Mouse (Mus musculus): Measurements from ENCODE around the gene Lrrc4. TPM values are rescaled to one million over a fixed set of nuclear protein-coding genes. Genes with fewer than 3 reads are reported as not detected.

Gene Lrrc4
- total RNA-seq, 2 experiments from 2014 or later, result 1.3 to 1.6 TPM

DNA sequence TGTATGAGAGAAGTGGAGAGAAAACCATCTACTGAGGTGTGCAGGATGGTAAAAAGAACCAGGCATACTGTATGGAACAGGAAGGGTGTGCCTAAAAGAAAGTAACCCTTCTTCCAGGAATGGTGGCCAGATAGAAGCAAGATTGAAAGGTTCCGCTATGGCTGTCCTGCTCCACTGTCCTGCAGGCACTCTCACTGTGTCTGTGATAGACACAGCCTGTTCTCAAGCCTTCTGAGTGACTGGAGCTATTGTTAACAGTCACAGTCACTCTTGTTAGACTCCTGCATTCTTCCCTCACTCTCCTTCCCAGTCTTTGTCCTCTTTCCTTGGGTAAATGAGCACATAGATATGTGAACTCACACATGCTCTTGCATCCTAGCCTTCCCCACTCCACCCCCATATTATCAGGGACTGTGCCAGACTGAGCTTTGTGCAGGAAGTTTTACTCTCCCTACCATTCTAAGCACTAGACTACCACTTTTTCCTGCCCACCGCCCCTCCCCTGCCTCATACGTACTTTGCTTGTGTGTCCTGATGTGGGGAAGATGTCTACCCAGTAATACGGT lies 48.4 kb downstream of the Lrrc4 start:
- DNase-seq (ENCODE audit: low spot score in 2 of 2), result no peak

DNA sequence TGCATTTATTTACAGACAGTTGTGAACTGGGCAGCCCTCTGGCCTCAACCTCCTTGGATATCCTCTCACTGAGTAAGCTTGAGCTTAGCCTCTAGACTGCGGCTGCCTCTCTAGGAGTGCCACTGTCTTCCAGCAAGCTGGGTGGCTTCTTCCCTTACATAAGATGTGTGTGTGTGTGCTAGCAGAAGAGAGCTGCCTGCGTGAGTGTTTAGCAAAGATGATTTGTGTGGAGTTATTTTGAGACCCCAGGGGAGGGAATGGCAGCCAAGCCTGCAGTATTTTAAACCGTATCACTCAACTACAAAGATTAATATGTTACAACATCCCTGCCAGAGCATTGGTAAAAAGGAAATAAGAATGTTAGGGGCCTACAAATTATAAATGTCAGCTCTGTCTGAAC lies 49.9 kb downstream of the Lrrc4 start:
- no peak for DNase-seq (ENCODE audit: low spot score in 2 of 2)

DNA sequence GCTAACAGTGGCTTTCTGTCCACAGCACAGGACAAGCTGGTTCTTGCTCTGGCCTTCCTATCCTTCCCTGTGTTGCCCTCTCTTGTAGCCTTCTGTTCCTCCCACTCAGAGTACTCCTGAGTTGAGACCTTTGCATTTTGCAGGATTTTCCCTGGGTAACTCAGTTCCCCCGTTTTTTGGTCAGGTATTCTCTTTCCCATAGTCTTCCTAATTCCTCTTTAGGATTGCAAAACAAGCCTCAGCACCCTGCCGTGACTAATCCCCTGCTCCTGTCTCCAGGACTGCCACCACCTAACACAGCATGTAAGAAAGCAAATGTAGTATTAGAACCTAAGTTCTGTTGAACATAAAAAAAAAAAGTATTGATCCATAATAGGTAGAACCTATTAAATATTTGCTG lies 60.2 kb downstream of the Lrrc4 start:
- no peak for DNase-seq (ENCODE audit: low spot score in 2 of 2)

DNA sequence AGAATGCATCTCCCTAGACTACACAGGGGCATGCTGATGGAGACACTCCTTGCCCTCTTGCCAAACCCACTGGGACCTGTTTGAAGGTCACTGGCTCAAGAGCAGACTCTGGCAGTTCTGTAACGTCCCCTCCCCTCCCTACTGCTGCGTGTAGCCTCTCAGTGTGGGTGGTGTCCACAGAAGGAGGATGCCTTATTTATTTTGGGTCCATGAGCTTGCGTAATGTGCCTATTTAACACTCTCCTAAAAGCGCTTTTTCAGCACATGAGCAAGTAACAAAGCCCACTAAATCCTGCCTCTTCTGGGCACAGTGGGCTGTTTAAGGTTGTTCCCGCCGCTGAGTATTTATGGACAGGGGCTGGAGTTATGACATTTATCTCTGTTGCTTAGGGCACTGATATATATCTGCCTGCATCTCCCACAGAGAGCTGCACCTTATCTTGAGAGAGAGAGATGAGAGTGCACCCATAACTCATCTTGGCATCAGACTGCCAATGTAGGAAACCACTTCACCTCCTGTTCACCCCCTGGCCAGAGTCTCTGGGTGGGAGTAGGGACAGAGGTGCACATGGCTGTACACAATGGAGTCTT lies 63.6 kb downstream of the Lrrc4 start:
- DNase-seq (ENCODE audit: low spot score in 2 of 2), result no peak

DNA sequence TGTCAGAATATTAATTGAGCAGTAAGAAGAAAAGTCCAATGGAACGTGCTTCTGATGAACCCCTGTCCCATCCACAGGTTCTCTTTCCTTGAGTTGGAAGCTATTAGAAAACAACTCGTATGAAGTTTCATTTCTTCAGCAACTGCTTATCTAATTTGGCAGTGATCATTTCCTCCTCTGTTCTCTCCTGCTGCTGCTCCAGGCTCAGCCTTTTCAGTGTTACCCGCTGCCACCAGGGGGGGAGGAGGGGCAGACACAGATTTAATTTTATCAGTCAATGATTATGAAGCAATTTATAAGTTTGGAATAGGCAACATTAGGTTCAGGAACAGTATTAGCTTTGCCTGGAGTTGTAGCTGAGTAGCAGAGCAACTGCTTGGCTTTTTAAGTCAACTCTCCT lies 64.9 kb downstream of the Lrrc4 start:
- no peak for DNase-seq (ENCODE audit: low spot score in 2 of 2)

DNA sequence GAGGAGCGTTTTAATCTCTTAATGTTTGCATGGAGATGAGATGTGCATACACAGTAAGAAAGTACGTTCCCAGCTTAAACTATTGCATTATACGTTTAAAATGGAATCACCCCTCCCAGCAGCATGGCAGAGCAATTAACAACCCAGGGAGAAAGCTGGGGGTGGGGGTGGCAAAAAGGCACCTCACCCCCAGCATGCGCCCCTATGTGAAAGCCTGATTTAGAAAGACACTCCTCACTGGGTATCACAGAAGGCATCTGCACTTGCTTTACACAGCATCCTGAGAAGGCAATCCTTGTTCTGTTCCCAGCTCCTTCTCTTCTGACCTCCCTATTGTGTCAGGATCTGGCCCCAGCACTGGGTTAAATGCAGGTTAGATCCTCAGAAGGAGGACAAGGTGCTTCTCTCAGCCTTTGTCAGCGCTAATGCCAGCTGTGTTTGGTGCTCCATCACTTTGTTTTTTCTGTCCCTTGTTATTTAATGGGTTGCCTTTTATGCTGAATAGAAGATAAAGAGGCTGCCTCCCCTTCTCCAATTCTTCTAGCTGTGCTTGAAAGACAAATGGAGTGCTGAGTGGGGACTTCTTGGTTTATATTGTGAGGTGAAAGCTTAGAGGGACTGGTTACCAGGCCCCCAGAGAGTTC lies 69.3 kb downstream of the Lrrc4 start:
- no peak for DNase-seq (ENCODE audit: low spot score in 2 of 2)

DNA sequence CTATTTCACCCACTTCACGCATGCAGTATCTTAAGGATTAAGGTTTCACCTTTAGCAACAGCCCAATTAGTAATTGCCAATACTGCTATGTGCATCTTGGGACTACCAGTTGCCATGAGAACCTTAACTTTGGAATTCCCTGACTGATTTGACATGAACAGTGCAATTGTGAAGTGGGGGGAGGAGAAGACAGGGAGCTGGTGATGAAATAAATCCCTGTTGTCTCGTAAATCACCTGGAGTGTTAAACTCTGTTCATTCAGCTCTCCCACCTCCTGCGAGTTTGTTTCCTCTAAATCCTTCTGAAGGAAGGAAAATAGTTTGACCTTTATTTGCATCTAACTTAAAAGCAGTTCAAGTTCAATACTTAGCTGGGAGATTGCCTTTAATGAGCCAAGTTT lies 69.8 kb downstream of the Lrrc4 start:
- DNase-seq (ENCODE audit: low spot score in 2 of 2), result no peak

DNA sequence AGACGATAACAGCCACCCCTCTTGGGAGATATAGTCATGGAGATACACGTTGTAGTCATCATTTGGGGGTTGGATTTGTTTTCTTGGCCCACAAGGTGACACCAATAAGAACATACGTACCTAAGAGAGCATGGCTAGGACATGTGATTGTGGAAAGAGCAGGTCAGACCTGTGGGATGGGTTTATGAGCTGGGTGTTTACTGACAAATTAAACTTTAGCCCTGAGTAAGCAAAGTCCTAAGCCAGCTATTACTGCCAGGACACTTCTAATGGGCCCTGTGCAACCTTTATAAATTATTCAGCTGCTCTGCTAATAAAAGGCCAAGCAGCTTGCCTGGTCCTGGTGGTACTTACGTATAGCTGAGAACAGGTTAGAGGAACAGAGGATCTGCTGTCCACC lies 73.3 kb downstream of the Lrrc4 start:
- DNase-seq (ENCODE audit: low spot score in 2 of 2), result no peak

DNA sequence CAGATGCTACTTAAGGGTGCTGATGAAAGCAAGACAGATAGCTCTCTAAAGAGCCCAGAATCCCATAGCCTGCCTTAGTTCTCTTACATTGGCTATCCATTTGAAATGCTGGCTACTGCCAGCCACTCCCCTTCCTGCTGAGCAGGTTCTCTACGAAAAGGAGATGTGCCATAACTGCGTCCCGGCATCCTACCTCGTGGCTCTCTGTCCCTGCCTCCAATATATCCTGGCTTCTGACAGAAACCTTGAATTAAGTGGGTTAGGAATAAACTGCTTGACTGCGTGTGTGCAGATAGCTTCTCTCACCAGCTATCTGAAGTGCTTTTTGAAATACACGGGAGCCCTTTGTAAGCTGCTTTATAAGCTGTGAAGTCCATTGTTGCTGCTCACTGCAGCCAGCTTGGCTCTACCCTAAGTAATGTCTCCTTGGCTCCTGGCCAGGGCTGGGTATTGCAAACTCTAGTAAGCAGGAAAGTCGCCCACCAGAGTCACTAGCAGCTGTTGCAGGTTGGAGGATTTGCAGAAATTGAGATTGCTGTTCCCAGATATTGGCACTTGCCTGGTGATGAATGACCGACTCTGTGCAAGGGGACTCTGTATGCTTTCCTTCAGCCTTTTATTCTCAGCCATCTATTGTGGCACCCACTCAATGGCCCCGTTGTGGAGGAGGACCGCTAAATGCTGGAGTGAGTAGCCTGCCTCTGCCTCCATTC lies 75.1 kb downstream of the Lrrc4 start:
- peak in 1 of 2 experiments; percentile 43 for DNase-seq (ENCODE audit: low spot score in 2 of 2)

DNA sequence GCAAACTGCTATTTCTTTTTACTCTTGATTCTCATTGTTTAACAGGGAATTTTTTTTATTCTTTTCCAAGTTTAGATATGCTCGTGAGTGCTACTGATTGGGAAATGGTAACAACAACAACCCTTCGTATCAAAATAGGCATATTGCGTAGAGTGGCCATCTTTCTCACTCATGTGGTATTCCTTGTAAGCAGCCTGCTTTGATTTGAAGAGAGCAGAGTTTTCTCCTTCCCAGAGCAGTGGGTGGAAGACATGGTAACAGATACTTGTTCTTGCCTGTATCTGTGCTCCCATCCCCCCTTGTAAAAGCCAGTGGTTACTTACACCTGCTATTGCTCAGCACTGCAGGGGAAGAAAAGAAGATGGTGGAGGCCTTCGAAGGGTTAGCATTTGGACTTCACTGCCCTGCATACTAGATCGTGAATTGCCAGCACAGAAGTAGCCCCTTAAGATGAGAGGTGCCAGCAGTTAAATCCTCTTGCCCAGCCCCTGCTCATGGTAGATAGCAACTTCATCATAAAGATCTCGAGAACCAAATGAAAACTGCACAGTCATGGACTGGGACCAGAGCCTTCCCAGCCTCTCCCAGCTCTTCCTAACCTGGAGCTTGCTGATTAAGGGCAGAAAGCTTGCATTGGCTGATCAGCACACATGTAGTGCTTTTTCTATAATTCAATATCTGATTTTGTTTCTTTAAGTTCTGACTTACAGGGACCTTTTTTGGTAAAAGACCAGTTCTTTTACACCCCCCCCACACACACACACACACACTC lies 77.2 kb downstream of the Lrrc4 start:
- DNase-seq (ENCODE audit: low spot score in 2 of 2), result no peak

DNA sequence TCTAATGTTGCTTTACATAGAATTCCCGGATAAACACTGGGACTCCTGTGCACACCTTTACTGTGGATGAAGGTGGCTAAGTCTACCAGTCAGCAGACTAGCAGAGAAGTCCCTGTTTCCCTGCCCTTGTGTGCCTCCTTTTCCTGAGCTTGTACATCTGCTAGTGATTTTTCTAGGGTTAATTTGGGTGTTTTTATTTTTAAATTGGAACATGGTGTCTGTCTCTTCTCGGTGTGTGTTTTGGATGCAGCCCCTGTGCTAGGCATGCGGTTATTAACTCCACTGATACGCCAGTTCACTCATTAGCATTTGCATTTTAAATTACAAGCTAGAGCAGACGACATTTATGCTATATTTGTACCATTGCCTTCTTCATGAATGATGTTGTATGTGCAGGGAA lies 77.9 kb downstream of the Lrrc4 start:
- DNase-seq (ENCODE audit: low spot score in 2 of 2), result no peak

DNA sequence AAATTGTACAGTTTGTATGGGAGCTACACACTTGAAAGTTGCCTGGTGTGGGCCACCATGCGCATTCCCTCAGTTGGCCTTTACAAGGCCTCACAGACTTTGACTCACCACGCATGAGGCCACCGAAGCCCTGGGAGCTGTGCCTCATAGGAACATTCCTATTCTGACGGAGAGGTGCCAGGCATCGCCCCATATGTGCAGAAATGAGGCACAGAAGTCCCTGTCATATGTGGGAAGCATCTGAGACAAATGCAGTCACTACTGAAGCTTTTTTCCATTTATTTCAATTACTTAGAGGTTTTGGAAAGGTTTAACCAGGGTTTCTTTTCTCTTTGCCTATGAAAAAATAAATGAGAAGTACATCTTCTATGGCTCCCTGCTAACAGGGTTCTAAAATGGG lies 78.3 kb downstream of the Lrrc4 start:
- no peak for DNase-seq (ENCODE audit: low spot score in 2 of 2)

DNA sequence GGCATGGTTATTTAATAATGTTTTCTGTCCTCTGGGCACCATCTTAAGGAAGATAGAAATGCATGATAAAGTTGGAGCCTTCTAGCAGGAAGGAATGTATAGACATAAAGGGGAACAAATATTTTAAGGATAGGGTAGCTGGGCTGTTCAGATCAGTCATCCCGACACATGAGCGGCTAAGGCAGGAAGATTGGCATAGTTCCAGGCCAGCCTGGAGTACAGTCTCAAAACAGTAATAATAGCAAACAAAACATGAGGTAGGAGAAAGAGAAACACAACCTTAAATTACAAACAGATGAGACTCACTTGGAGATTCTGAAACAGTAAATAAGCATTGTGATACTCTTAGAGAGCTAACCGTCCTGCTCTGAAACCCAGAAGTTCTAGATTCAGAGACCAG lies 80.4 kb downstream of the Lrrc4 start:
- no peak for DNase-seq (ENCODE audit: low spot score in 2 of 2)

DNA sequence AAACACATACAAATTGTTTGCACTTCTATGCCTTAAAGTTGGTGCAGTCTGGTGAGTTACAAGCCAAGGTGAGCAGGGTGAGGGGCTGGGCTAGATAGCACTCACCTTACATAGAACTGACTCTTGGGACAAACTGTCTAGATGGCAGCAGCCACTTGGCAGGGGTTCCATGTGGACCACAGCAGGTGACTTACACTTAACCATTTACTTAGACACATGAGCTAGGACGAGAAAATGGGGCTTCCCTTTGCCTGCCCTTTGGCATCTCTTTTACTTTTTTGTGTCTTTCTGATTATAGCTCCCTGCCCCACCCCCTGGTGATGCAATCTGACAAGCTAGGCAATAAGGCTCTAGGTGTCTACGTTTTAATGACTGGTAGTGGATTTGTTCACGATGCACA lies 82.3 kb downstream of the Lrrc4 start:
- DNase-seq (ENCODE audit: low spot score in 2 of 2), result no peak

DNA sequence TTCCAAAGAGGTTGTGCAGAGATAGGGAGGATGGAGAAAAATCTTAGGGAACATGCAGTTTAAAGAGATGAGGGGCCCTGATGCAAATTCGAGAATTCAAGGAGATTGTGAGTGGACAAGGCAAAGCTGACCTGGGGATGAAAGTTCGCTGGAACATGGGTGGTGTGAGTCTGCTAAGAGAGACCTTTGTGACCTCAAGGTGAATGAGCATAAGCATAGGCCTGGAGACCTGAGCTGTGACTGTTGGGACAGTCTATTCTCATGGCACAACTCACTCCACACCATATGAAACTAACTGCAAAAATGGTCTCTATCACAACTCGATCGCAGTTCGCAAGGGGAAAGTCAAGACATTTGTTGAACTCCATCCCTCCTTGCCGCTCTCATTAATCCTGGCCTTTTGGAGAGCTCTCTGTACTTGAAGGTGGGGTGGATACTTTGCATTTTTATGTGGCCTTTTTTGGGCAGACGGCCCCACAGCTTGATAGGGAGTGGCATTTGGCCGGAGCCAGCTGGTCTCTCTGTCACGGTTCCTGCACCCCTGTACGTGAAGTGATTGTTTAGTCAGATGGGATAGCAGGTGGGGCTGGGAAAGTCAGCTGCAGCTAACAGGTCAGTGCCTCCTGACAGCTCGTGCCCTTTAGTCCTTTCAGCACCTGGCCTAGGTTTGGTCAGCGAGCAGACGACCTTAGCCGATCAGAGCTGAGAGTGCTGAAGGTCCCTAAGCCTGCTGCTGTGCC lies 83.4 kb downstream of the Lrrc4 start:
- no peak for DNase-seq (ENCODE audit: low spot score in 2 of 2)

DNA sequence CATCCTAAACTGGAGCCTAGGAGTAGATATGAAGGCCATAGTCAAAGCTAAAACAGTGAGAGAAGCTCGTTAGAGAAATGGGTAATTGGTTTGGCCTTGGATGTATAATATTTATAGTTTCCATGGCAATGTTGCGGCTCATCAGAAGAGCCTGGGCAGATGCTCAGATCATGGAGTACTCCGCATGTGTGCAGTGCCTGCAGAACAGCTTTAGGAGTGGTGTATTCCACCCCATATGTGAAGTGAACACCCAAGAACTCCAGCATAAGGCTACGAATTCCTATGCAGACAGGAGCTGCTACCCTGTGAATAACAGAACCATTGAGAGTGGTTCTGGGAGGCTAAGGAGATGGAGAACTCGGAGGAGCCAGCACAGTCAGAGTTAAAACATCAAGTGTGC lies 84.5 kb downstream of the Lrrc4 start:
- DNase-seq (ENCODE audit: low spot score in 2 of 2), result no peak

DNA sequence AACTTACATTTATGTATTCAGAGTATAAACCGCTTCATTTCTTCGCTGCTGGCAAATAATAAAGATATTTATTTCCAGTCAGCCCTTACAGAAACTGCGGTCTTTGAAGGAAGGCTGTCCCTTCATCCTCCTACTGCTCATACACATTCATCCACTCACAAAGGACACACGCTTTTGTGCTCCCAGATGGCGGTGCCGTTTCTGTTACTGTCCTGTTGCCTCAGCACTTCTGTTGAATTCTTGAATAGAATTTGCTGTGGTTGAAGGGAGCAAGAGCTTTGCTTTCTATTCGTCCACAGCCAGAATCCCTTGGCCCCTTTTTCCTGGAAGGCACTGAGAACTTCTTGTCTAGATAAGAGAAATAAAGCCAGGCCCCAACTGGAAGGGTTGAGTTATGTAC lies 85.7 kb downstream of the Lrrc4 start:
- no peak for DNase-seq (ENCODE audit: low spot score in 2 of 2)

DNA sequence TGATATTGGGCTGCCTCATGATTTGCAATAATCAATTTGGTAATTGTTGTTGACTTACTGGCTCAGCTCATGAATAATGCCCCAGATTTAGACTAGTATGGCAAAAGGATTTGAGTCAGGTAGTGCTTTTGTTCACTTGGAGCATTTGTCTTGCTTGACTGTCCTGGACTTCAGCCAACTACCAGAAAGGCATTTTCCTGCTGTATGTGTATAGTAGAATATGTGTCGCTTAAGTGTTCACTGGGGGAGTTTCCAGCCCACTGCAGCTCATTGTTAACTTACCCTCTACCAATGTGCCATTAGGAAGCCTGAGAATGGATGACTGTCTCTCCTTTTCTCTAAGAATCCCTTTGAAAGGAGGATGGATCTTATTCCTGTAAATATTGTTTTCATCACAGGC lies 88.0 kb downstream of the Lrrc4 start:
- DNase-seq (ENCODE audit: low spot score in 2 of 2), result no peak

DNA sequence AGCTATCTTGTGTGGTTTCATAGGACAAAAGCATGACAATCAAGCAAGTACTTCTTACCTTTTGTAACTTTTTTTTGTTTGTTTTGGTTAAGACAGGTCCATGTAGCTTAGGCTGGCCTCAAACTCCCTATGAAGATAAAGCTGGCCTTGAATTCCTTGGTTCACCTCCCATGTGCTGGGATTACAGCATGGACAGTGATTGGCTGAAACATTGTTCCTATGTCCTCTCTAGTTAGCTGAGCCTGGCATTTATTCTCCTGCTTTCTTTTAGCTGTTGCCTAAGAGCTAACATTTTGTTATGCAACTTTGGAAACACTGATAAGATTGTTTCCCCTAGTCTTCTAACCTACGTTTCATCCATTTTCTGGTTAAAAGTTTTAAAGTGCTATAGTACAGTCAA lies 93.9 kb downstream of the Lrrc4 start:
- no peak for DNase-seq (ENCODE audit: low spot score in 2 of 2)

DNA sequence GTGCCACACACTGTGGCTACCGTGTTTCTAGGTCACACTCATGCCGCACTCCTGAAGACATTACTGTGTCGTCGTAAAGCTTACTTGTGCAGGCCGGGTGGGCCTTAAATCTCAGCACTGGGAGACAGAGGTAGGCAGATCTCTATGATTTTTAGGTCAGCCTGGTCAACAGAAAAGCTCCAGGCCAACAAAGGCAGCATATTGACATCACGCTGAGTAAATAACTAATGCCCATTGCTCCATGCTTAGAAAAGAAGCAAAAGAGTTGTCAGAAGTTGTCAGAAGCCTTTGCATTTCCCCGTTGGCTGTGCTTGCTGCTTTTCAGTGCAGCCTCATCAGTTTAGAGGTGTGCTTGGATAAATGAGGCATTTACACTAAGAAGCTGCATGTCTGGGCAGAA lies 94.9 kb downstream of the Lrrc4 start:
- no peak for DNase-seq (ENCODE audit: low spot score in 2 of 2)

DNA sequence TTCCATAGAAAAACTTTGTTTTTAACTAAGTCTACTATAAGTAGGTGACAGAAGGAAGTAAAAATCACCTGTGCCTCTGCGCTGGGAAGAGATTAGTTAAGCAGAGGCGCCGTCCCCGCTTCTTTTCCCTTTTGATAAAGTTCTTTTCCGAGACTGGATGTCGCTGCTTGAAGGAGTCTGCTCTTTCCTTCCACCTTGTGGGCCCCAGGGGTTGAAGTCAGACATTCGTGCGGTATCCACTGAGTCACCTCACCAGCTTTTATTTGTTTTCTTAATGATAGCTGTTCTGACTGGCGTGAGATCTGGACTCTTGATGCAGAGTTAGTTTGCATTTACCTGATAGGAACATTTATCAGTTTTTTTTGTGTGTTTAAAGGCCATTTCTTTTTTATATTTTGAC lies 96.4 kb downstream of the Lrrc4 start:
- DNase-seq (ENCODE audit: low spot score in 2 of 2), result no peak
